Mouse (Mus musculus) liver, embryonic 11.5 days (tissue): ENCODE measurements at regions not wholly inside any gene's neighbourhood (a gene's known extent, or its start where the extent isn't known, plus 50 kb on each side); places are given as distances from the start of the nearest gene placed in this dataset.

ENCODE experiments used
- ATAC-seq: fragments of 200-750 bp; cut with Nextera tagmentation; replicated peaks from 2 replicates; pipeline ENCODE4 v1.8.0; 2017; ENCODE audit warnings: moderate number of reproducible peaks, mild to moderate bottlenecking, moderate TSS enrichment, moderate library complexity; ENCODE audit not compliant: low FRiP score
- DNase-seq: peaks from one replicate; pipeline ENCODE4 v3.0.0-alpha.2; 2017; ENCODE audit warnings: low spot score
- H3K27ac ChIP-seq: fragments of 300-500 bp; sonication (generic); 2 replicates; pipeline ENCODE4 v1.5.1; 2014; ENCODE audit warnings: mild to moderate bottlenecking, low read depth, low read length, control low read depth
- H3K27me3 ChIP-seq: fragments of 300-500 bp; sonication (generic); replicated peaks from 2 replicates; pipeline ENCODE4 v1.6.1; 2014; ENCODE audit warnings: low read length, mixed read lengths; ENCODE audit not compliant: control insufficient read depth, insufficient read depth
- H3K36me3 ChIP-seq: fragments of 300-500 bp; sonication (generic); 2 replicates; pipeline ENCODE4 v1.6.1; 2014; ENCODE audit warnings: mild to moderate bottlenecking, low read length, moderate library complexity, mixed read lengths; ENCODE audit not compliant: control insufficient read depth, insufficient read depth
- H3K4me1 ChIP-seq: fragments of 300-500 bp; sonication (generic); replicated peaks from 2 replicates; pipeline ENCODE4 v1.6.1; 2014; ENCODE audit warnings: low read length, mixed read lengths; ENCODE audit not compliant: control insufficient read depth, insufficient read depth
- H3K4me2 ChIP-seq: fragments of 300-500 bp; sonication (generic); 2 replicates; pipeline ENCODE4 v1.6.1; 2014; ENCODE audit warnings: mild to moderate bottlenecking, control low read depth, moderate library complexity
- H3K4me3 ChIP-seq: fragments of 300-500 bp; sonication (generic); 2 replicates; pipeline ENCODE4 v1.5.1; 2014; ENCODE audit warnings: low read depth, low read length, control low read depth
- H3K9ac ChIP-seq: fragments of 300-500 bp; sonication (generic); 2 replicates; pipeline ENCODE4 v1.6.1; 2014; ENCODE audit warnings: low read depth, low read length, control low read depth
- H3K9me3 ChIP-seq: fragments of 300-500 bp; sonication (generic); 2 replicates; pipeline ENCODE4 v1.6.1; 2016; ENCODE audit warnings: low read length, inconsistent platforms, mixed read lengths; ENCODE audit not compliant: control insufficient read depth
- WGBS: fragments of 180-500 bp; shearing (Covaris S2); extraction: QIAGEN DNeasy Blood & Tissue Kit; methylation state at CpG from one replicate; pipeline ENCODE4 v1.1.7; 2014; 5-methylcytosine and 5-hydroxymethylcytosine counted together

DNA sequence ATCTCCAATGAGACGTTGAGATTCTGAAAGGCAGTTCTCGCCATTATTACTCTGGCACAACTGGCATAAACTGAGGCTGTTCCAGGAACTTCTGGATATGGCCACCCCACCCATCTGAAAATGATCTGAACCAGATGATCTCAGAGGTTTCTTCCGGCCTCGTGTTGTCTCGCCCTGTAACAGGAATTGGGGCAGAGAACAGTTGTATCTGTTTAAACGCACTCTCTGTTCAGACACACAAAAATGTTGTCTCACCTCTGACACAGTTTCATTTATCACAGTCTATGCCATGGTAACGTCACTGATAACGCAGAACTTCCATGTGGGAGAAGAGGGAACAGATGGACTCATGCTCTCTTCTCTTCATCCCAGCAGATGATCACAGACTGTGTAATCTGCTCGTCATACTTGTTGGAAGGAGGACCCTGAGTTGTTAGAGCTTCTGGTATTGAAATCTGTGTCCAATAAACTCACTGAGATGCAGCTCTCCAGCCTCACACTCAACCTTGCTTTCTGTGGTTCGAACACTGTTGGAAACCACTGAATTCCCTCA lies 63.9 kb upstream of the Sv2b start:
- DNase-seq: no peak
- Histone ChIP-seq H3K27me3 (no peaks in the 10 kb centered on the region), H3K9me3 (no peaks in the 10 kb centered on the region), H3K4me2 (no peak overlapping the region), H3K9ac (no peak overlapping the region), H3K36me3 (no peaks in the 10 kb centered on the region), H3K4me1 (0 out of 2 replicates have a peak, but pooled peaks cover 2% of the 10 kb centered on the region), H3K4me3 (no peak overlapping the region), H3K27ac (no peak overlapping the region)
- WGBS: 56% methylated on average over 10 of the region's 10 CpGs
- ATAC-seq: no peak

DNA sequence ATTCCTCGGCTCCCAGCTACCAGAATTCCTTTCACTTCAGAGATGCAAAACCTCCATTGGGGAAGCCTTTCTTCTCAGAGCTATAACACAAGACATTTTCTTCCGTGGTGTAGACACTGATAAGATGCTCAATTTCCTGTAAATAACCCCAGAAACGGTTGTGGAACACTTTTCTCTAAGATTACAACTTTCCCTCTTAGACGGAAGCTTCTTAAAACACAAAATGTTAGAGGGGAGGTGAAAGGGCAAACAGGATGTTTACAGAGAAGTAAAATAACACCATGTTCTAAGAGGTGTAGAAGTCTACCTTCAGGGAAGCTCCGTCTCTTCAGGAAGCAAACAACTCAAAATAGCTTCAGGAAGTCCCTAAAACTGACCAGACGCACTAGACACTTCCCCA lies 65.4 kb upstream of the Sv2b start:
- Histone ChIP-seq H3K4me3 (no peak overlapping the region), H3K27me3 (no peaks in the 10 kb centered on the region), H3K9me3 (no peaks in the 10 kb centered on the region), H3K4me2 (no peak overlapping the region), H3K27ac (no peak overlapping the region), H3K9ac (no peak overlapping the region), H3K4me1 (0 out of 2 replicates have a peak, but pooled peaks cover 2% of the 10 kb centered on the region), H3K36me3 (no peaks in the 10 kb centered on the region)
- WGBS: 59% methylated on average over 6 of the region's 6 CpGs
- no peak for ATAC-seq
- DNase-seq: no peak

DNA sequence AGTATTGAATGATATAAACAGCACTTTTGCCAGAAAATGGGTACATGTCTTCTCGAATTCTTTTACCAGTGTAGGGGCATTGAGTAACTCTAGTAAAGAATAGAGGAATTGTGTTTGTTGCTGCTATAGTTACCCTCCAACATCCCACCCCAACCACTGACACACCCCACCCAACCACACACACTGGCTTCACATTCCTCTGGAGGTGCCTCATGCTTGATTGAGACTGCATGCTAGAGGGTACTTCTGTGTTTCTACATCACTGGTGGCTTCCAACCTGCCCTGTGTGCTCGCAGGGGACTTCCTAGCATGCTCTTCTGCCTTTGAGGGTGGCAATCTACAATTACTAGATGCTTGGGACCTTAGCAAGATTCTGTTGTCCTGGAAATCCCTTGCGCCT lies 70.5 kb upstream of the Sv2b start:
- no peaks in the 10 kb centered on the region for H3K27me3 ChIP-seq
- ATAC-seq: no peak
- no peaks in the 10 kb centered on the region for H3K36me3 ChIP-seq
- H3K9me3 ChIP-seq: no peaks in the 10 kb centered on the region
- 84% methylated on average over 3 of the region's 3 CpGs for WGBS
- H3K4me3 ChIP-seq: no peak overlapping the region
- H3K27ac ChIP-seq: no peak overlapping the region
- H3K4me2 ChIP-seq: no peak overlapping the region
- H3K9ac ChIP-seq: no peak overlapping the region
- DNase-seq: no peak
- no peaks in the 10 kb centered on the region for H3K4me1 ChIP-seq

DNA sequence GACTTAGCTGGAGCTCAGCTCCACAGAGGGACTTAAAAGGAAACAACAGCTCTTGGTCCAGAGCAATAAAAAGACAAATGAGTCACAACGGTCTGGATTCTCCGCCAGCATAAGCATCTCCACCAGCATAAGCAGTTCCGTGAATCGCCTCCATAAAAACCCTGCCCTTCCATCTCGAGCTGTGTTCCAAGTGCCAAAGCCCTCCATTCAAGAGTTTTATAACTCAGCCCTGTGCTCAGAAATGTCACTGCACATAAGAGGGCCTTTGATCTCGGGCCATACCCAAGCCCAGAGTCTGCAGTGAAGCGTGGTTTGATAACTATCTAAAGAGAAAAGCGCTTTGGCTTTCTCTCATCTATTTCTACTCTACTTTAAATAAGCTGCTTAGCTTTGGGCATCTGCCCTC lies 70.8 kb upstream of the Akap13 start:
- H3K36me3 ChIP-seq: no peaks in the 10 kb centered on the region
- DNase-seq (no peak), ATAC-seq (no peak)
- no peaks in the 10 kb centered on the region for H3K9me3 ChIP-seq
- no peaks in the 10 kb centered on the region for H3K27me3 ChIP-seq
- H3K27ac ChIP-seq: no peak overlapping the region
- H3K4me3 ChIP-seq: no peak overlapping the region
- H3K4me2 ChIP-seq: no peak overlapping the region
- WGBS: 74% methylated on average over 8 of the region's 8 CpGs
- H3K4me1 ChIP-seq: no peaks in the 10 kb centered on the region
- H3K9ac ChIP-seq: no peak overlapping the region

DNA sequence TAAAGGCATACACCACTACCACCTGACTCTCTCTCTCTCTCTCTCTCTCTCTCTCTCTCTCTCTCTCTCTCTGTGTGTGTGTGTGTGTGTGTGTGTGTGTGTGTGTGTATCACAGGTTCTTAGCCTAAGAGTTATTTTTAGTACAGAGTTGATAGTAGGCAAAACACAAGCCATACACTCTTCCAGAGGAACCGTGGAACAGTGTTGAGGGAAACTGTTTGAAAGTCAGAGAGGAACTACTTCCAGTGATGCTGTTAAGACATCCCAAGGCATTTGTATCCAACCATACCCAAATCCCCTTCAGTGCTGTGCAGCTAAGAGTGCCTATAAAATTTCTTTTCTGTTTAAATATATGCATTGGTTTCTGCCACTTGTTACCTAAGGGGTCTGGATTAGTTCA lies 68.3 kb upstream of the Akap13 start:
- Histone ChIP-seq H3K4me1 (no peaks in the 10 kb centered on the region), H3K27ac (no peak overlapping the region), H3K4me2 (no peak overlapping the region), H3K9ac (no peak overlapping the region), H3K9me3 (no peaks in the 10 kb centered on the region), H3K36me3 (no peaks in the 10 kb centered on the region), H3K27me3 (no peaks in the 10 kb centered on the region), H3K4me3 (no peak overlapping the region)
- WGBS: 78% methylated on average over 1 of the region's 1 CpGs
- ATAC-seq (no peak), DNase-seq (no peak)

DNA sequence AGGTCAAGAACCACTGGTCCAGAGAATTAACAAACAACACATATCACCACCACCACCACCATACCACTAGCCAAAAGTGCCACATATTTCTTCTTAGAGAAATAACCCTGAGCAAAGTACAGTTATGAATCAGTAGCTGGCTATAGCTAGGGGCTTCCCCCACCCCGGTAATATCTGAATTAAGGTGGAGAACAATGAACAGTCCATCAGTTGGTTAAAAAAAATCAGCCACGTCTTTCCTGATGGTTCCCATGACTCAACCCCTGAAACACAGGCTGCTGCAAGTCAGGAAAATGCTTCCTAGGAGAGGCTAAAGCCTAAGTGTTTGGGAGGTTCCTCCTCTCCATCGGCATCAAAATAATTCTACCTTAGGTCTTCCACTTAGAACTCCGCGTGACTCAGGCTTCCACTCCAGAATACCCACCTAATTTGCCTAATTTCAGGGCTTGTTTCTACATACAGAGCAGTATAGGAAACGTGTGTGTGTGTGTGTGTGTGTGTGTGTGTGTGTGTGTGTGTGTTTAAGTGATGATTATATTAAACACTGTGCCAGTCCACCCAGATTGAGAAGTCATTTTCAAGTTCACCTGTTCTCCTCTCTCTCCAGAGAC lies 67.4 kb upstream of the Akap13 start:
- DNase-seq (no peak), ATAC-seq (no peak)
- H3K4me2 ChIP-seq: no peak overlapping the region
- H3K27ac ChIP-seq: no peak overlapping the region
- H3K4me3 ChIP-seq: no peak overlapping the region
- no peaks in the 10 kb centered on the region for H3K4me1 ChIP-seq
- H3K9ac ChIP-seq: no peak overlapping the region
- 79% methylated on average over 6 of the region's 6 CpGs for WGBS
- no peaks in the 10 kb centered on the region for H3K36me3 ChIP-seq
- H3K27me3 ChIP-seq: no peaks in the 10 kb centered on the region
- no peaks in the 10 kb centered on the region for H3K9me3 ChIP-seq

DNA sequence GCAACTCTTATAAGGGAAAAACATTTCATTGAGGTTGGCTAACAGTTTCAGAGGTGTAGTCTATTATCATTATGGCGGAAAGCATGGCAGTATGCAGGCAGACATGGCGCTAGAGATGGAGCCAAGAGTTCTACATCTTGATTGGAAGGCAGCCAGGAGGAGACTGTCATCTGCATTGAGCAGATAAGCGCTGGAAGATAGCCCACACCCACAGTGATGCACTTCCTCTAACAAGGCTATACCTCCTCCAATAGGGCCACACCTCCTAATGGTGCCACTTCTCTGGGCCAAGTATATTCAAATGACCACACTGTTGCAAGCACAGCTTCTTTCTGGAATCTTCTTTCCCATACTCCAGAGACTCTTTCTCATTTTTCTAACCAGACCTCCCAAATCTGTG lies 65.2 kb upstream of the Akap13 start:
- 70% methylated on average over 3 of the region's 3 CpGs for WGBS
- Histone ChIP-seq H3K4me1 (no peaks in the 10 kb centered on the region), H3K9me3 (no peaks in the 10 kb centered on the region), H3K9ac (no peak overlapping the region), H3K36me3 (no peaks in the 10 kb centered on the region), H3K27me3 (no peaks in the 10 kb centered on the region), H3K4me3 (no peak overlapping the region), H3K4me2 (no peak overlapping the region), H3K27ac (no peak overlapping the region)
- peak; percentile 73 for ATAC-seq
- DNase-seq: no peak

DNA sequence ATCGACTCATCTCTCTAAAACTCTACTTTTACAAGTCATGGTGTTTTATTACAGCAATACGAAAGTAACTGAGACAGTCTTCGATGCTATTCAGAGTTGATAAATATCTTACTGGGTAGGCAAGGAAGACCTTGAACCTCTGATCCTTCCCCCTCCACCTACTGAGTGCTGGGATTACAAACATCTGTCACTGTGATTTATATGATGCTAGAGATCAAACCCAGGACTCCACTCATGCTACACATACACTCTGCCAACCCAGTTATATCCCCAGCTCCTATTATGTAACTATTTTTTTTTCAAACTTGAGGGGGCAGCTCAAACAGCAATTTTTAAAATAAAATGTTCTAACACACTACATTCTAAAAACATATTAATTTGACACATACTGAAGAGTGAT lies 62.6 kb upstream of the Akap13 start:
- WGBS: 59% methylated on average over 3 of the region's 3 CpGs
- H3K9ac ChIP-seq: no peak overlapping the region
- no peak overlapping the region for H3K4me2 ChIP-seq
- H3K9me3 ChIP-seq: no peaks in the 10 kb centered on the region
- H3K4me3 ChIP-seq: no peak overlapping the region
- H3K27ac ChIP-seq: no peak overlapping the region
- H3K27me3 ChIP-seq: no peaks in the 10 kb centered on the region
- H3K4me1 ChIP-seq: no peaks in the 10 kb centered on the region
- DNase-seq: no peak
- no peak for ATAC-seq
- no peaks in the 10 kb centered on the region for H3K36me3 ChIP-seq

DNA sequence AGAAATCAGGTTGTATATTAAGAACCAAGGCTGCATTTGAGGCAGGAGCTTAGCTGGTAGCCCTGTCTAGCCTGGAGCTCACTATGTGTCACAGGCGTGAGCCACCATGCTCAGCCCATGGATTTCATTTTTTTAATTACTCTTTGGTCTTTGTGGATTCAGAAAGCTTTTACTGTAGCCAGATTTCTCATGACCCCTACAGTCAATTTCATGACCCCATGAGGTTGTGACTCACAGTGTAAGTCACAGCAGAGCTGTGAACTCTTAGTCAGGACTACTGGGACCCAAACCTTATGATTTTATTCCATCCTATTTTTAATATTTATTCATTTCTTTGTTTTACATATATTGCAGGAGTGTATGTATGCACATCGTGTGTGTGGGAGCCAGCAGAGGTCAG lies 61.9 kb upstream of the Akap13 start:
- DNase-seq (no peak), ATAC-seq (no peak)
- no peaks in the 10 kb centered on the region for H3K36me3 ChIP-seq
- WGBS: 69% methylated on average over 2 of the region's 2 CpGs
- H3K4me2 ChIP-seq: no peak overlapping the region
- H3K27ac ChIP-seq: no peak overlapping the region
- H3K4me1 ChIP-seq: no peaks in the 10 kb centered on the region
- no peak overlapping the region for H3K4me3 ChIP-seq
- H3K9ac ChIP-seq: no peak overlapping the region
- H3K27me3 ChIP-seq: no peaks in the 10 kb centered on the region
- H3K9me3 ChIP-seq: no peaks in the 10 kb centered on the region
